Mouse (Mus musculus): ENCODE results near the gene Tiam1.

Tiam1 gene

DNA sequence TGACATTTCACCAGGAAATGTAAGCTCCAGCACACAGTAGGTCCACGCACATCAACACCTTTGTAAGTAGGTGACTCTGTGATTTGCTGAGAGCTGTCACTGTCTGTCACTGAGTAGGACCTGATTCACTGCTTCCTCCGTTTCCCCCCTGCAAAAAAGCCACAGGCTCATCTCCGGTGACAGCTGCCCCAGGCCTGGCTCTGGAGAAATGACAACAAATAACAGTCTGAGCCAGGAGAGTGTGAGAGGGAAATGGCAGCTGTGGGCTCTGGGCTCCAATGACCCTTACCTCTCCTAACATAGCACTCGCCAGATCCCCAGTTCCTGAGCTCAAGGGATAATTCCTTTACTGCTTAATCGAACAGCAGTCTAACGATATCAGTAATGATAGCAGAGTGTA is 301.7 kb downstream of the Tiam1 start:
- DNase-seq (ENCODE audit: low read depth): no peak

- no peak for DNase-seq (ENCODE audit: low read depth)
Observed at GRCm38 (mm10) chr16:89840361-89840760, 303.2 kb downstream of the Tiam1 start.

DNA sequence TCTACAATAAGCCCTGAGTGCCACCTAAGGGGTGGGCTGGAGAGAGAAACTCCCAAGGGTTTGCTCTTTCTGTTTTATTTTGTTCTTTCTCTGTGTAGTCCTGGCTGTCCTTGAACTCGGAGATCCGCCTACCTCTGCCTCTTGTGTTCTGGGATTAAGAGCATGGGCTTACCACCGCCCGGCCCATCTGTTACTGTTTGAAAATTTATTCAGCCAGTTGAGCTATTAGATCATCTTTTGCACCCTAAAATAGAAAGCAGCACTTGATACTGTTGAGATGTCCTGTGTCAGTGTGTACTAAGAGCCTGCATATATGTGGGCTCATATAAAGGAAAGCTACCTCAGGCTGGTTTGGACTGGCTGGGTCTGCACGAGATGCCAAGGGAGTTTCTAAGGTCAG is 303.7 kb downstream of the Tiam1 start:
- DNase-seq (ENCODE audit: low read depth): no peak

DNA sequence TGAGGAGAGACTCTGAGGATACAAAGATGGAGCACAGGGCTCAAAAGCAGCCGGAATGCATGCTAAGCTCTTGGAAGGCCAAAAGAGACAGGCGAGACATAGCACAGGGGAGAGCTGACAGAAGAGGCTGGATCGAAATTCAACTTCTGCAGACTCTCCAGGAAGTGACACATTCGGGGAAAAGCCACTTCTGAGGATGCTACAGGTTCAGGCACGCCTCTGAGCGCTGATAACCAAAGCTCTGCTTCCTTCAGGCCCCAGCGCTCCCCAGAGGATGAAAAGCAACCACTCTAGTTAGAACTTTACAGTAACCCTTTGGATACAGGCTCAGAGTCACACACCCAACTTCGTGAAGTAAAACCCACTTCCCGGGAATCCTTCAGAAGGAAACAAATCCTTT is 306.5 kb downstream of the Tiam1 start:
- no peak for DNase-seq (ENCODE audit: low read depth)

DNA sequence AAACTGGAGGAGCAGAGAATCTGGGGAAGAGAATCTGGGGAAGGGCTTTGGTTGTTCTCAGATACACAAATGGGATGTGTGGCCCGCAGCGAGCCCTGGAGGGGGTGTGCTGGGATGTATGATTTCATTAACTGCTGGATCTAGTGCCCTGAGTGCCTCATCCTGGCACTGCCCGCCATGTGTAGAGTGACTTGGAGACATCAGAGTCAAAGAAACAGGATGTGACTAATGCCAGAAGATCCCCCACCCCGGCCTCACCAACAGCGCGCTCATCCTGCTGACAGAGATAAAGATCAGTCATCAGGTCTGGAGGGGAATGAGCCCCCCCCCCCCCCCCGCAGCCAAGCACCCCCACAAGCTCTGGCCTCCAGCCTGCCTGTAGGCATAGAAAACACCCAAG is 308.0 kb downstream of the Tiam1 start:
- no peak for DNase-seq (ENCODE audit: low read depth)

- no peak for DNase-seq (ENCODE audit: low read depth)
Observed at GRCm38 (mm10) chr16:89833011-89833410, 310.6 kb downstream of the Tiam1 start.

DNA sequence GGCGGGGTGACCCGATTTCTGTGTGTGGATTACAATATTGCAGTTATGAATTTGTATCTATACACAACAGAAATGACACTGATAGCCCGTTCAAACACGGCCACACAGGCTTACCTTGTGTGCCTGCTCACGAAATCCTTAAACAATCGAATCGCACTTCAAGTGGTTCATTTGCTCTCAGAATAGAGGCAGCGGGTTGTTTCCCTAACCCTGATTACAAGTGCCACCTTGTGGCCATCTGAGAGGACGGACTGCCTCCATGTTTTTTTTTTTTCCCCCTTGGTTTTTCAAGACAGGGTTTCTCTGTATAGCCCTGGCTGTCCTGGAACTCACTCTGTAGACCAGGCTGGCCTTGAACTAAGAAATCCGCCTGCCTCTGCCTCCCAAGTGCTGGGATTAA is 312.4 kb downstream of the Tiam1 start:
- peak; percentile 14 for DNase-seq (ENCODE audit: low read depth)

- DNase-seq (ENCODE audit: low read depth): no peak
Observed at GRCm38 (mm10) chr16:89830221-89830648, 313.3 kb downstream of the Tiam1 start.

GRCm38 (mm10) chr16:89827496-89828125 is 316.0 kb downstream of the Tiam1 start:
- DNase-seq (ENCODE audit: low read depth): no peak

- DNase-seq (ENCODE audit: low read depth): no peak
Observed at GRCm38 (mm10) chr16:89825875-89826274, 317.7 kb downstream of the Tiam1 start.

DNA sequence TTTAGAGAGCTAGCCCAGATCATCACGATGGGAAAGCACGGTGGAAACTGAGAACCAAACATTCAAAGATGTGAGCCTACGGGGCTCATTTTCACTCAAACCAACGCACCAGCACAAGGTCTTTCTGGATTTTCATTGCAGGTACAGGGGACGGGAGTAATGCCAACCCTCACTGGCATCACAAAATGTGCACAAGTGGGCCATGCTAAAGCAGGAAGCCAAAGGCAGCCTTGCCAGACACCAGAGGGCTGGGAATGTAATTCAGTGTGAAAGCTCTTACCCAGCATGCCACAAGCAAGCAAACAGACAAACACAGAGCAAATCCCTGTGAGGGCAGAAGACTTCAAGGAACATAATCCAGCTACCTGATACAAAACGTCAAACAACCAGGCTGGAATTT is 320.7 kb downstream of the Tiam1 start:
- no peak for DNase-seq (ENCODE audit: low read depth)

- no peak for DNase-seq (ENCODE audit: low read depth)
Observed at GRCm38 (mm10) chr16:89818661-89819060, 324.9 kb downstream of the Tiam1 start.

DNA sequence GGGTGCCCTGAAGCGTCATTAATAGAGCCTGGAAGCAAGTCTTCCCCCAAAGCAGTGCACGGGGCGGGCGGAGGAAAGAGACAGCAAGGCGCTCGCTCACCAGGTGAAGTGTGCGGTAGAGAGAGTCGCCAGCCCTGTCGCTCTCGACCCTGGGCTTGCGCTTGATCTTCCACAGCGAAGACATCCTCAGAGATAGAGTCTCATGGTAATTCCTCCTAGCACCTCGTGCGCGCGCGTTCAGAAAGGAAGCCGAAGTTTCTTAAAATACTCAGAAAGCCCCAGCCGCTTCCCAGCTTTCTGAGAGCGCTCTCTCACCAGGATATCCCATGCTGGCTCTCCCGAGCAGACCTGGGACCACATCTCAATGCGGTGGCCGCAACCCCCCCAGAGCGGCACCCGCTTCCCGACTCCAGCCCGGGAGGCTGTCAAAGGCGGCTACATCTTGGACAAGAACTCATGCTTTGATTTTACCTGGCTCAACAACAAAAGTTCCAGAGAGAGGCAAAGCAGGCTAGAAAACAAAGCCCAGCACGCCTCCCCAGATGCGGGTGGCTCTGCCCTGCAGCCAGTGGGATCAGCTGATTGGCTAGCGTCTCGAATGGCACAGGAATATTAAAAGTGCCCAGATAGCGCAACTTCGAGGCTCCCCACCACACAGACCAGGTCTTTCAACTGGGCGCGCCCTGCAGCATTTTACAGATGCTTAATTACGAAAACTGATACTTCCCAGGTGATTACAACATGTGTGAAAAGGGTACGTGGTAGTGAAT is 325.5 kb downstream of the Tiam1 start:
- no peak for DNase-seq (ENCODE audit: low read depth)

DNA sequence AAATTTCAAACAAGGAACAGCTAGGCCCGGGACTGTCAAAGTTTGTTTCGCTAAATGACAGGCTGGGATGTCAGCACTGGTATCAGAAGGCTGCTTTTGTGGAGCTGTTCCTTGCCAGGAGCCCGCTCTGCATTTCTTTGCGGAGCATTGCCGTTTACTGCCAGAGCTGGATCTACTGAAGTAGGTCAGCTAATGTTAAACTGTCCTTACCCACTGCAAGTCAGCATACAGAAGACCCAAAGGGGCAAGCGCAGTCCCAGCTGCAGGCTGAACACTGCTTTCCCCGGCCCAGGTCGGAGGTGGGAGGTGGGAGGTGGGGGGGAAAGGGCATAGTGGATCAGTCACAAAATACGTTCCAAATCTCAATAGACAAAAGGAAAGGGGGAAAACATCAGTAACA is 326.3 kb downstream of the Tiam1 start:
- no peak for DNase-seq (ENCODE audit: low read depth)

GRCm38 (mm10) chr16:89816506-89817172 is 326.9 kb downstream of the Tiam1 start:
- DNase-seq (ENCODE audit: low read depth): no peak

DNA sequence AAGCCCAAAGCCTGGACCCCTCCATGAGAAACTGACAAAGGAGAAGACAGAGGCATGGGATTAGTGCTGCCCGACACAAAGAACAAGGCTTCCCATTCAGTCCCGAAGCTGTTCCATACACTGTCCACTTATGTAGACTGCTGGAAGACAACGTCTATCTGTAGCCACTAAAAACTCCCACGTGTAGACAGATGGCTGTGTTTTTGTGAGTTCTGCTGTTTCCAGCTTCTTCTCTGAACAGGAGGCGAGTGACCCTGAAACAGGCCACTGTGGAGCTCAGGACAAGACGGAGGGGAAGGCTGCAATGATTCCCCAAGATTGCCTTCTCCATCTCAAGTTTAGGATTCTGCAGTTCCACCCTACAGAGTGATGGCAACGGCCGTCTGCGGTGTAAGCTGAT is 330.0 kb downstream of the Tiam1 start:
- no peak for DNase-seq (ENCODE audit: low read depth)

- DNase-seq (ENCODE audit: low read depth): no peak
Observed at GRCm38 (mm10) chr16:89812891-89813290, 330.7 kb downstream of the Tiam1 start.

DNA sequence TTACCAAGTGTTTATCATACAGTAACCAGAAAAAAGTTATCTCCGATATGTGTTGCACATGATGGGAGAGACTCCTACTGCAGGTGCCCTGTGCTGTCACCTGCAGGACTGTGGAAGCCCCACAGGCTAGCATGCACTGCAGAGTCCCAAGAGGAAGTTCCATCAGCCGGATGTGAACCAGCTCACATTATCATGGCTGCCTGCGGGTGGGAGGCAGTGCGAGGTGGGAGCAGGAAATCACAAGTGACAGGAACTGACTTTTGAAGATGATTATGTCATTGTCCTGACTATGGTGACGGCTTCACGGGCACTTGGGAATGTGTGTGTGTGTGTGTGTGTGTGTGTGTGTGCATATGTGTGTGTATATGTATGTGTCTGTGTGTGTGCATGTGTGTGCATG is 333.2 kb downstream of the Tiam1 start:
- DNase-seq (ENCODE audit: low read depth): no peak

GRCm38 (mm10) chr16:89808168-89808567 is 335.4 kb downstream of the Tiam1 start:
- DNase-seq (ENCODE audit: low read depth): no peak

DNA sequence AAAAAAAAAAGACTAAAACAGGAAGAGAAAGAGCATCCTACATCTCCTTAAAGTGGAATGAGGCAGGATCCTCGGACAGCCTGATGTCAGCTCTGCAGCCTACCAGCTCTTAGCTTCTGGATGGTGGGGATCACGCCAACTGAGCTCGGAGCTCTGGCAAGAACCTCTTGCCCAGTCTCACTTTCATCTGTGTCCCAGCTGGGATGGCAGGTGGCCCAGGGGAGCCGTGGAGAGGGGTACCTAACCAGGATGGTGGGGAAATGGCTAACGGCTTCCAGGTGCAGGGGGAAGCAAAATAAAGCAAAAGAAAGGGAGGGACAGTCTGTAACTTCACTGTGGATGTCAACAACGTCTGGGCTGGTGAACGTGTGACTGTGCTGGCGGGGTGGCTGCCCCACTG is 337.6 kb downstream of the Tiam1 start:
- DNase-seq (ENCODE audit: low read depth): no peak

DNA sequence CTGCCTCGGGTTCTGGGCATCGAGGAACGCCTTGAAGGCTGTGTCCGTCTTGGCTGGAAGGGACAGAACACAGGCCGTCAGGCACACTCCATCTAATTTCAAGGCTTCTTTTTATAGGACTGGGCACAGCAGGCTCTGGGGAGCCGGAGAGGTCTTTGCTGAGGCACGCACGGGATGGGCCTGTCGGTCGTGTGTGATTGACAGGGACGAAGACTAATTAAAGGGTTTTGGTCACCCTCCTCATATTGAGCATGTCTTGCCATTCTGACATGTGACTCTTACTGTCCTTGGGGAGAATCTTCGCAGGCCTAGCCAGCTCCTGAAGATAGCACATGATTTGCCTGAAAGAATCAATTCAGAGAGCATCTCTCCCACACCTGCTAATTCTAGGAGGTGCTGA is 338.4 kb downstream of the Tiam1 start:
- no peak for DNase-seq (ENCODE audit: low read depth)

- DNase-seq (ENCODE audit: low read depth): no peak
Observed at GRCm38 (mm10) chr16:89801493-89801892, 342.1 kb downstream of the Tiam1 start.

GRCm38 (mm10) chr16:89799772-89800171 is 343.8 kb downstream of the Tiam1 start:
- DNase-seq (ENCODE audit: low read depth): no peak
